Mouse (Mus musculus): ENCODE measurements around the gene Col8a1. TPM values are rescaled to one million over a fixed set of nuclear protein-coding genes. Genes with fewer than 3 reads are reported as not detected.

Gene Col8a1
- polyA plus RNA-seq, 1 experiment from 2014 or later, result 24.2 TPM

DNA sequence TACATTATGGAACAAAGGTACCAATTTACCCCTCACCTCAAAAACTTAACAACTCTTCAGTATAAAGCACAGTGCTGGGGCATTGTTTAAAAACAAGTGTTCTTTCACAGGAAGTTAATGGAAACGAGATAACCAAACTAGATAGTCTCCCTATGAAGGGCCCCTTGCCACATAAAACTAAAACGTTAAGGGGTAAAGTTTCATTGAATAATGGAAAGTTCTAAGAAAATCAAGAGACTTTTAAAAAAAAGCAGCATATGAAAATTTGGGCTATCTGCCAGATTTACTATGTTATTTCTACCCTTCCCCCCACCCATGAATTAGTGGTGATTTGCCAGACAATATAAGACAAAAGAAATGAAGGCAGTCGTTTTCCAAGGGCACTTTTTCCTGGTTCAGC lies 169.3 kb downstream of the Col8a1 start:
- H3K4me2 ChIP-seq (replicated peaks), result no peak overlapping the region
- no peak overlapping the region for H3K27ac ChIP-seq
- no peaks in the 10 kb centered on the region for H3K36me3 ChIP-seq
- H3K4me1 ChIP-seq, result peaks cover 8% of the 10 kb centered on the region; the same call in 1 of the 2 replicates
- no peaks in the 10 kb centered on the region for H3K27me3 ChIP-seq
- no peaks in the 10 kb centered on the region for H3K9me3 ChIP-seq
- no peak for ATAC-seq (ENCODE audit: low FRiP score, low read depth)
- H3K9ac ChIP-seq, result no peak overlapping the region
- H3K4me3 ChIP-seq, result no peak overlapping the region
- WGBS, result 37% methylated on average over 3 of the region's 3 CpGs

- Histone ChIP-seq H3K9ac (no peak overlapping the region), H3K36me3 (0 out of 2 replicates have a peak, but pooled peaks cover 6% of the 10 kb centered on the region), H3K4me3 (no peak overlapping the region), H3K27me3 (no peaks in the 10 kb centered on the region), H3K4me1 (peaks cover 8% of the 10 kb centered on the region; the same call in 1 of the 2 replicates), H3K4me2 (replicated peaks) (no peak overlapping the region), H3K9me3 (no peaks in the 10 kb centered on the region), H3K27ac (no peak overlapping the region)
- 75% methylated on average over 2 of the region's 2 CpGs for WGBS
- no peak for ATAC-seq (ENCODE audit: low FRiP score, low read depth)
Observed at GRCm38 (mm10) chr16:57582008-57582407, 172.5 kb downstream of the Col8a1 start.

DNA sequence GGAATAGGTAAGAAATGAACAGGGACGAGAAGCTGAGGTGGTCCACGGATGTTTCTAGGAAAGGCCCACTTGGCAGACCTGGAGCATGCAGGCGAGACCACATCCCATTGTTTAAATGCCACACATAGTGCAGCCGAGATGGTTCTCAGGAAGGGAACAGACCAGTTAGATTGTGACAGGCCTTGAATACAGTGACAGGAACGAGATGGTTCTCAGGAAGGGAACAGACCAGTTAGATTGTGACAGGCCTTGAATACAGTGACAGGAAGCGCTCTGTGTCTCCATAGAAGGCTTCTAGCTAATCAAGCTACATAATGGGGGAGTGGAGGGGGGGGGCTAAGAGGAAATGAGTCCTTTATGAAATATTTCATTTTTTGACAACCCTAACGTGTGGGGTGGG lies 174.5 kb downstream of the Col8a1 start:
- peaks cover 9% of the 10 kb centered on the region; the same call in 1 of the 2 replicates for H3K36me3 ChIP-seq
- H3K9ac ChIP-seq, result no peak overlapping the region
- H3K4me2 ChIP-seq (replicated peaks), result no peak overlapping the region
- no peak for ATAC-seq (ENCODE audit: low FRiP score, low read depth)
- H3K4me3 ChIP-seq, result no peak overlapping the region
- 76% methylated on average over 7 of the region's 7 CpGs for WGBS
- no peaks in the 10 kb centered on the region for H3K9me3 ChIP-seq
- no peak overlapping the region for H3K27ac ChIP-seq
- no peaks in the 10 kb centered on the region for H3K27me3 ChIP-seq
- peaks cover 3% of the 10 kb centered on the region; the same call in 1 of the 2 replicates for H3K4me1 ChIP-seq

- Histone ChIP-seq H3K4me1 (peaks cover 17% of the 10 kb centered on the region), H3K27me3 (no peaks in the 10 kb centered on the region), H3K4me2 (replicated peaks) (no peak overlapping the region), H3K36me3 (peaks cover 19% of the 10 kb centered on the region; the same call in 1 of the 2 replicates), H3K9me3 (no peaks in the 10 kb centered on the region), H3K4me3 (no peak overlapping the region), H3K27ac (no peak overlapping the region), H3K9ac (no peak overlapping the region)
- ATAC-seq (ENCODE audit: low FRiP score, low read depth), result no peak
- WGBS, result 74% methylated on average over 1 of the region's 1 CpGs
Observed at GRCm38 (mm10) chr16:57577519-57577918, 177.0 kb downstream of the Col8a1 start.

GRCm38 (mm10) chr16:57575764-57576388 lies 178.7 kb downstream of the Col8a1 start:
- peaks cover 24% of the 10 kb centered on the region for H3K4me1 ChIP-seq
- no peaks in the 10 kb centered on the region for H3K27me3 ChIP-seq
- H3K4me2 ChIP-seq (replicated peaks), result no peak overlapping the region
- H3K36me3 ChIP-seq, result peaks cover 34% of the 10 kb centered on the region
- no peaks in the 10 kb centered on the region for H3K9me3 ChIP-seq
- H3K9ac ChIP-seq, result no peak overlapping the region
- WGBS, result 94% methylated on average over 1 of the region's 1 CpGs
- no peak overlapping the region for H3K4me3 ChIP-seq
- H3K27ac ChIP-seq, result no peak overlapping the region
- ATAC-seq (ENCODE audit: low FRiP score, low read depth), result no peak

Other genes starting within 250 kb of the Col8a1 start
- 50.6 and 50.8 TPM in 2 replicates for gene Cmss1, start 147.9 kb downstream of the Col8a1 start, polyA plus RNA-seq (2015; fragmentation: Nextera tagmentation; extraction: Ambion mirVana)